Mouse (Mus musculus) hindbrain, embryonic 12.5 days (tissue): ENCODE results near the gene Zfp446. TPM values are rescaled to one million over a fixed set of nuclear protein-coding genes. Genes with fewer than 3 reads are reported as not detected.

ENCODE experiments used
- ATAC-seq: fragments of 200-750 bp; cut with Nextera tagmentation; 2 replicates; pipeline ENCODE4 v1.8.0; 2017; ENCODE audit warnings: moderate TSS enrichment; ENCODE audit not compliant: low FRiP score
- H3K27ac ChIP-seq: fragments of 300-500 bp; sonication (generic); 2 replicates; pipeline ENCODE4 v1.5.1; 2016; ENCODE audit warnings: mild to moderate bottlenecking
- H3K27me3 ChIP-seq: fragments of 300-500 bp; sonication (generic); 2 replicates; pipeline ENCODE4 v1.6.1; 2016; ENCODE audit warnings: mild to moderate bottlenecking
- H3K36me3 ChIP-seq: fragments of 300-500 bp; sonication (generic); 2 replicates; pipeline ENCODE4 v1.6.1; 2016; ENCODE audit warnings: mild to moderate bottlenecking
- H3K4me1 ChIP-seq: fragments of 300-500 bp; sonication (generic); 2 replicates; pipeline ENCODE4 v1.6.1; 2016
- H3K4me2 ChIP-seq: fragments of 300-500 bp; sonication (generic); replicated peaks from 2 replicates; pipeline ENCODE4 v1.6.1; 2016; ENCODE audit warnings: mild to moderate bottlenecking
- H3K4me3 ChIP-seq: fragments of 300-500 bp; sonication (generic); 2 replicates; pipeline ENCODE4 v1.5.1; 2016; ENCODE audit warnings: mild to moderate bottlenecking
- H3K9ac ChIP-seq: fragments of 300-500 bp; sonication (generic); 2 replicates; pipeline ENCODE4 v1.6.1; 2016; ENCODE audit warnings: mild to moderate bottlenecking, moderate library complexity
- H3K9me3 ChIP-seq: fragments of 300-500 bp; sonication (generic); replicated peaks from 2 replicates; pipeline ENCODE4 v1.6.1; 2016; ENCODE audit warnings: mild to moderate bottlenecking
- WGBS: fragments of 180-500 bp; shearing (Covaris S2); methylation state at CpG from one replicate; pipeline ENCODE4 v1.1.7; 2016; 5-methylcytosine and 5-hydroxymethylcytosine counted together
- polyA plus RNA-seq: library from polyadenylated mRNA; unstranded; fragments of >200 nt; fragmentation: Nextera tagmentation; extraction: Ambion mirVana; gene quantifications from 2 replicates; pipeline ENCODE4 v1.2.1, GENCODE M21; 2016

Zfp446 gene
- polyA plus RNA-seq, 1 experiment from 2014 or later: 14.8 TPM

DNA sequence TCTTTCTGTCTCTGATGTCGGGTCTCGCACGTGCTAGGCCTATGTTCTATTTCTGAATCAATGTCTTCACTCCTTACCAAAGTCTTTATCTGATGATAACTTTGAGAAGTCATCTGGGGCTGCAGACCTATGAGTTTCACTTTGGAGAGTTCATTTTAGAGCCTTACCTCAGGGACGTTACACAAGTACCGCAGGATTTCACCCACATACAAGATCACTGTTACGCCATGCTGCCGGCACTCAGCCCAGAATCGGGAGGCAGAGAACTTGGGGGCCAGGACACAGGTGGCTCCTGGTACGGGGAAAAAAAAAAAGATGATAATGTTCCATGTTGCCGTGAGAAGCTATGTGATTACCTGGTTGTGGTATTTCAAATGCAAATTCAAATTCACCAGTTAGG, 15.5 kb downstream of the Zfp446 start:
- Histone ChIP-seq H3K9me3 (no peaks in the 10 kb centered on the region), H3K36me3 (no peaks in the 10 kb centered on the region), H3K27me3 (no peaks in the 10 kb centered on the region), H3K4me3 (no peak overlapping the region), H3K4me2 (no peak overlapping the region), H3K9ac (no peak overlapping the region), H3K4me1 (no peaks in the 10 kb centered on the region), H3K27ac (no peak overlapping the region)
- ATAC-seq: no peak
- 90% methylated on average over 10 of the region's 10 CpGs for WGBS

DNA sequence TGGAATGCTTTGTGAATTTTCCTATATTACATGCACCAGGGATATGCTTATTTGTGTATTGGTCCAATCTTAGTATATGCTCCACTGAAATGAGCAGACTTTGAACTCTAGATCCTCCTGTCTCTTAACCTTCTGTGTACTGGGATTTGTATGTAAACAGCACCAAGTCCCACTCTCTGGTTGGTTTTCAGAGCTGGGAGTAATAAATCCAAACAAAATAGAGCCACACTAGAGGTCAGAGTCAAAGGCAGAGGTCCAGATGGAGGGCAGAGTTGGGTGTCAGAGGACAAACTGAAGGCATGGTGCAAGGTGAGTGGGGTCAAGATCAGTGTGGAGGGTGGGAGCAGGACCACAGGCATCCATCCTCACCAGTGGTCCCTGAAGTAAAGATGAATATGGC, 18.2 kb downstream of the Zfp446 start:
- no peaks in the 10 kb centered on the region for H3K4me1 ChIP-seq
- no peaks in the 10 kb centered on the region for H3K27me3 ChIP-seq
- no peak overlapping the region for H3K4me3 ChIP-seq
- no peak for ATAC-seq
- H3K27ac ChIP-seq: no peak overlapping the region
- H3K9me3 ChIP-seq: no peaks in the 10 kb centered on the region
- H3K36me3 ChIP-seq: no peaks in the 10 kb centered on the region
- no peak overlapping the region for H3K9ac ChIP-seq
- H3K4me2 ChIP-seq: no peak overlapping the region

DNA sequence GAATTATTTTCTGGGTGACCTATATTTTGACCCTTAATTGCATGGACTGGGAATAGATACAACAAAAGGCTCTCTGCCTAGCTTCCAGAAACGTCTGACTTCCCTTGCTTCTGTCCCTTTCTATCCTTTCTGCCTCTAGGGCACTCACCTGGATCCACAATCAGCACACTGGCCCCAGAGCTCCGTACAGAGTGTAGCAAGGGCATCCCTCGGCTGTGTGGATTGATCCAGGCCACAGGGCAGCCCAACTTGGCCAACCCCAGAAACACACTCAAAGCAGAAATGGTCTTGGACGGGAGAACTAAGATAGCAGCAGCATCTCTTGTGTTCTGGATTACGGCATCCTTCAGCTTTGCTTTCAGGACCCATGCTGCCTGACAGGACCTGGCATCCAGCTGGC, 19.6 kb downstream of the Zfp446 start:
- H3K4me1 ChIP-seq: no peaks in the 10 kb centered on the region
- 72% methylated on average over 5 of the region's 5 CpGs for WGBS
- no peak overlapping the region for H3K9ac ChIP-seq
- ATAC-seq: no peak
- no peaks in the 10 kb centered on the region for H3K36me3 ChIP-seq
- H3K27ac ChIP-seq: no peak overlapping the region
- H3K27me3 ChIP-seq: no peaks in the 10 kb centered on the region
- no peaks in the 10 kb centered on the region for H3K9me3 ChIP-seq
- no peak overlapping the region for H3K4me2 ChIP-seq
- no peak overlapping the region for H3K4me3 ChIP-seq

DNA sequence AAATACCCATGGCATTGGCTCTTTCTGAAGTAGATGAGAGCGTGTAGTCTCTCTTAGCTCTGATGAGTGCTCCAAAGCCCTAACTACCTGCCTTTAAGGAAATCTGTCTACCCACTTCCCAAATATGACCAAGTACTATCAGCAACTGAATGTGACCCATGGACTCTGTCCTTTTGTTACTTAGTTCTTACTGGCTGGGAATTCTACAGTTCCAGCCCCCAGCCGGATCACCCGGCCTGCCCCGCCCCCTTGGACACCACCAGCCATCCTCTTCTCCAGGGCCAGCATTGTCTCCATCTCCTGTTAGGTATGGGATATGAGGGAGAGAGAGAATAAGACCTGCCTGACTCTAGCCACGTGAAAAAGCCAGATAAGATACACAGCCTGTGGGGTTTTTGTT, 20.4 kb downstream of the Zfp446 start, which contains the start of gene Slc27a5:
Gene Slc27a5 (minus strand): TSS at position 140 of the 400 bp plus-strand sequence.
- H3K27ac ChIP-seq: no peak within 1 kb of the TSS
- no peak for ATAC-seq
- H3K4me2 ChIP-seq: no peak within 1 kb of the TSS
- 75% methylated on average over 5 of the region's 5 CpGs for WGBS
- H3K27me3 ChIP-seq: no peaks in the 10 kb centered on the region
- no peaks in the 10 kb centered on the region for H3K4me1 ChIP-seq
- H3K4me3 ChIP-seq: no peak within 1 kb of the TSS
- H3K36me3 ChIP-seq: 0 out of 2 replicates have a peak, but pooled peaks cover 2% of the 10 kb centered on the region
- no peaks in the 10 kb centered on the region for H3K9me3 ChIP-seq
- H3K9ac ChIP-seq: no peak within 1 kb of the TSS

DNA sequence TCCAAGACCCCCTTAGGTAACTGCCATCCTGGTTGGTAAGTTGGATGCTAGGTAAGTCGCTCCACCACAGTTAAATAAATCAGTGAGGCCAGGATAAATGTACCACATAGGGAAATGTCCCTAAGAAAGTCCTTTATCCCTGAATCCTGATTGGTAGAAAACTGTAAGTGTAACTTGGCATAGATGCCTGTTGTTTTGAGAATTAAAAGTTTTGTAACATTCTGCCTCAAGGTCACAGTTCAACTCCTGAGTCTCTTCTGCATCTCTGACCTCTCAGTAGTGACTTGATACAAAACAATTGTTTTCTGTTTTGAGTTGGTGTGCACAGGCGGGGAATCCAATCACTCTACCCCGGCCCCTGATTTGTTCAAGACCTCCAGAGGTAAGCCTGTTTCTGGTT, 21.2 kb downstream of the Zfp446 start, which contains the start of gene Trim28:
Gene Trim28 (plus strand): TSS at position 264 of the 400 bp plus-strand sequence.
- H3K27me3 ChIP-seq: no peaks in the 10 kb centered on the region
- H3K9ac ChIP-seq: no peak within 1 kb of the TSS
- 77% methylated on average over 3 of the region's 3 CpGs for WGBS
- H3K4me3 ChIP-seq: no peak within 1 kb of the TSS
- no peaks in the 10 kb centered on the region for H3K4me1 ChIP-seq
- no peaks in the 10 kb centered on the region for H3K9me3 ChIP-seq
- H3K27ac ChIP-seq: no peak within 1 kb of the TSS
- ATAC-seq: no peak
- H3K4me2 ChIP-seq: no peak within 1 kb of the TSS
- H3K36me3 ChIP-seq: 0 out of 2 replicates have a peak, but pooled peaks cover 2% of the 10 kb centered on the region

DNA sequence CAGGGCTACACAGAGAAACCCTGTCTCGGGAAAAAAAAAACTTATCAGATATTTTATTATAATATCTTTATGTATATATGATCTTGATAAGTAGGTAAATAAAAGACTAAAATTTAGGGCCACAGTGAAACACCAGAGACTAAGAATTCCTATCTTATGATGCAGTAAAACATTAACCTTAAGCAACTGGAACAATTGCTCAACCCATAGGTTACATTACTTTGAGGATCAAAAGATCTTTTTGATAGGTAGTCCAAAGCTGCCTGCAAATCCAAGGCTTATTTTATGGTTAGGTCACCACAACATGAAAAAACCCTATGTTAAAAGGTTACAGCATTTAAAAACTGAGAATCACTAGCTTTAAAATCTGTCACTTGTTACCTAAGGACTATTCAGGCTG, 23.9 kb downstream of the Zfp446 start:
- Histone ChIP-seq H3K9me3 (no peaks in the 10 kb centered on the region), H3K36me3 (peaks cover 19% of the 10 kb centered on the region), H3K27ac (no peak overlapping the region), H3K27me3 (no peaks in the 10 kb centered on the region), H3K4me2 (no peak overlapping the region), H3K4me3 (no peak overlapping the region), H3K4me1 (no peaks in the 10 kb centered on the region), H3K9ac (no peak overlapping the region)
- ATAC-seq: no peak
- 79% methylated on average over 1 of the region's 1 CpGs for WGBS

DNA sequence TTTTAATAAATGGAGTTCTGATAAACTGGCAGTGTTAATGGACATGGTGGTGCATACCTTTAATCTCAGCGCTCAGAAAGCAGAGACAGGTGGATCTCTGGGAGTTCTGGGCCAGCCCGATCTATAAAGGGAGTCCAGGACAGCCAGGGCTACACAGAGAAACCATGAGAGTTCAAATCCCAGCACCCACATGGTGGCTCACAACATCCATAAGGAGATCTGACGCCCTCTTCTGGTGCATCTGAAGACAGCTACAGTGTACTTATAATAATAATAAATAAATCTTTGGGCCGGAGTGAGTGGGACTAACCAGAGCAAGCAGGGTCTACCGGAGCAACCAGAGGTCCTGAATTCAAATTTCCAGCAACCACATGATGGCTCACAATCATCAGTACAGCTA, 25.7 kb downstream of the Zfp446 start:
- H3K27ac ChIP-seq: no peak overlapping the region
- WGBS: 76% methylated on average over 5 of the region's 5 CpGs
- H3K4me1 ChIP-seq: peaks cover 12% of the 10 kb centered on the region

DNA sequence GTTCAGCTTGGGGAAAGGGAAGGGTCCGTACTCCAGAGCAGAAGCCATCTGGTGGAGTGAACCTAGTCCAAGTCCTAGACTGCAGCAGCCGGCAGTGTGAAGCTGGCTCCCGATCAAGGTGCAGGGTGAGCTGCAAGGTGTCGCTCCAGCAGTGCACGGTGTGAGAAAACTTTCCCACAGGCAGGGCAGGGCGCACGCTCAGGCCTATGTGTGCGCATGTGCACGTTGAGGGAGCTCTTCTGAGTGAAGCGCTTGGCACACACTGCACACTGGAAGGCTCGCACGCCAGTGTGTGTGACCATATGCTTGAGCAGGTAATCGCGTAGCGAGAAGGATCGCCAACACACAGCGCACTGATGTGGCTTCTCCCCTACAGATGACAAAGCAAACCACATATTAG, 28.4 kb downstream of the Zfp446 start:
- no peak overlapping the region for H3K9ac ChIP-seq
- H3K4me1 ChIP-seq: peaks cover 24% of the 10 kb centered on the region
- WGBS: 85% methylated on average over 17 of the region's 17 CpGs
- peaks cover 14% of the 10 kb centered on the region for H3K27me3 ChIP-seq
- no peak overlapping the region for H3K27ac ChIP-seq
- H3K4me2 ChIP-seq: no peak overlapping the region
- no peaks in the 10 kb centered on the region for H3K9me3 ChIP-seq
- no peak overlapping the region for H3K4me3 ChIP-seq
- ATAC-seq: no peak
- H3K36me3 ChIP-seq: peaks cover 31% of the 10 kb centered on the region

More for the DNA sequence above, 25.7 kb downstream of the Zfp446 start:
- H3K36me3 ChIP-seq: peaks cover 31% of the 10 kb centered on the region
- H3K4me2 ChIP-seq: no peak overlapping the region
- H3K9me3 ChIP-seq: no peaks in the 10 kb centered on the region
- H3K9ac ChIP-seq: no peak overlapping the region
- H3K4me3 ChIP-seq: no peak overlapping the region
- ATAC-seq: no peak
- H3K27me3 ChIP-seq: peaks cover 14% of the 10 kb centered on the region

DNA sequence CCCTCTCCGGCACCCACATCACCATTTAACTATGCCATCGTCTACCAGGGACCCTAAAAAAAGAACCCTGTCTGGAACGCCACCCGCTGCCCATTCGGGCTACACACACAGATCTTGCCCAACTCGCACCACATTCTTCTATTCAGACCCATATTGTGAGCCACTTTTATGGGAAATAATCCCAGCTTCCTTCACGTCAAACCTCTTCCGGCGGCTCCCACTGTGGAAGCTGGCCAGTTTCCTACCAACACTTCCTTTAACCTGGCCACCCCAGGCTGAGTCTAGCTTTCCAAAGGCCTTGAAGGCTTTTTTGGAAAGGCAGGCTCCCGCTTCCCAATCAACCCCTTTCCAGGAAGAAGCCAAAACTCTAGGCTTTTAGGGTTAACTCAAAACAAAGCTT, 28.9 kb downstream of the Zfp446 start:
- Histone ChIP-seq H3K4me3 (no peak overlapping the region), H3K27me3 (peaks cover 14% of the 10 kb centered on the region), H3K4me2 (no peak overlapping the region), H3K4me1 (peaks cover 24% of the 10 kb centered on the region), H3K27ac (no peak overlapping the region), H3K9me3 (no peaks in the 10 kb centered on the region), H3K9ac (no peak overlapping the region), H3K36me3 (peaks cover 31% of the 10 kb centered on the region)
- WGBS: 90% methylated on average over 10 of the region's 10 CpGs
- no peak for ATAC-seq

DNA sequence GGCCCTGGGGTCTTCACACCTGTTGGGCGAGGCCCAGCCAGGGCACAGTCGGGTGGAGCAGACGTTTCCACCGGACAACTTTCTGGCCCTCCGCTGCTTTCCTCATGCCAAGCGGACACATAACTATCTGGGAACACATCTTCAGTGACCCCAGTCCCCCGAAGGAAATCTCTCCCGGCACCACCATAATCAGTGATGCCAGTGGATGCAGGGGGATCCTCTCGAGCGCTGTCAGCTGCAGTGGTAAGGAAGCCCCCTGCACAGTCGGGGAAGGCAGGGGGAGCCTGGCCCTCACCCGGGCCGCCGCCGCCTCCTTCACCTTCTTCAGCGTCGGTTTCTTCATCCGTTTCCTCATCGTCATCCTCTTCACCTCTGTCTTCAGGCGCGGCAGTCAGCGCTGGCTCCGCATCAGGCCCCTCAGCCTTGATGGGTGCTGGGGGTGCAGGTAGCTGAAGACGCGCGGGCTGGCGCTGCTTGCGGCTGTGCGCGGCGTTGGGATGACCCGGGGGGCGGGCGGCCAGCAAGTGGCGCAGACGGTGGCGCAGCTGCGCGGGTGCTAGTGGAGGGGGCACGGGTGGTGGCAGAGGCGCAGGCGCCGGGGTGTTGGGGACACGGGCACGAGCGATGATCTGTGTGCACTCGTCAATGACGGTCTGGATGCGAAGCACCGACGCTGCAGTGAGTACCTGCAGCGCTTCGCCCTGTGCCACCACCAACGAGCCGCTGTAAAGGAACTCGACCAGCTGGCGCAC, 29.9 kb downstream of the Zfp446 start:
- peak overlapping the region; percentile 41 for H3K4me2 ChIP-seq
- H3K36me3 ChIP-seq: peaks cover 31% of the 10 kb centered on the region
- peaks cover 14% of the 10 kb centered on the region for H3K27me3 ChIP-seq
- H3K27ac ChIP-seq: no peak overlapping the region
- 33% methylated on average over 57 of the region's 57 CpGs for WGBS
- H3K9me3 ChIP-seq: no peaks in the 10 kb centered on the region
- peak overlapping the region; percentile 19 for H3K4me3 ChIP-seq
- H3K9ac ChIP-seq: peak overlapping the region; percentile 83
- H3K4me1 ChIP-seq: peaks cover 24% of the 10 kb centered on the region
- no peak for ATAC-seq

DNA sequence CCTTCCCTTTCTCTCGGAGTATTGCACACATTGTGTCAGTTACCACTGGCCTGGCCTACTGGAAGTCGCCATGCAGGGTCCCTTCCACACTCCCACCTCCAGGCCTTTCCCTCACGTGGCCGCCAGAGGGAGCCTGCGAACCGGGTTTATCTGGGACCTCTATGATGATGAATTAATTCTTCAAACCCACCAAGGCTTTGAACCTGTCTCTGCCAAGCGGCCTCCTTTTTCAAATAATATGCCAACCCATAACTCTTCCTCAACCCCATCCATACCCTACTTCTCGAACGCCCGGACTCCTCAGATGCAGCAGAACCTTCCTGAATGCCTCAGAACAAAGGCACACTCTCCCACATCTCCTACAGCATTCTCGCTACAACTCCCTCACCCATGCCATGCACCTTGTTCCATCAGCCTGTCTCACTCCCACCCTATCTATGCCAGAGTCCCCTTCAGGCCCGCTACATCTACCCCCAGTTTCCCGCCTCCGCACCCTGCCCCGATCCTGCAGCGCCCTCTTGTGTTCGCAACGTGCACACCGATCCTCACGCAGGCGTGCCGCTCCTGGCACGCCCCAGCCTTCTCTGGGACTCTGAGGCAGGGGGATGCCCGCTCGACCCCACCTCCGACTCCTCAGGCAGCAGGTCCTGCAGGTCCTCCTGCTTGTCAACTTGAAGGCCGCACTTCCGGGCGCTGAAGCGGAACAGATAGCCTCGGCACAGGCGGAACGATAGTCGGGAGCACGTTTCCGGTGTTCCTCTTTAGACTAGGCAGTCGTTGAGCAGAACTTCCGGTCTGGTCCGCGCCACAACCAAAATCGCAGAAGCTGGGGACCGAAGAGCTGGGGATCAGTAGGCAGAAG, 31.7 kb downstream of the Zfp446 start:
- peak; percentile 87 for ATAC-seq
- under 1% methylated on average over 42 of the region's 42 CpGs for WGBS
- Histone ChIP-seq H3K27ac (peak overlapping the region; percentile 93), H3K36me3 (peaks cover 28% of the 10 kb centered on the region), H3K9me3 (no peaks in the 10 kb centered on the region), H3K4me2 (peak overlapping the region; percentile 79), H3K9ac (peak overlapping the region; percentile 83), H3K4me1 (peaks cover 24% of the 10 kb centered on the region), H3K4me3 (peak overlapping the region; percentile 70), H3K27me3 (peaks cover 17% of the 10 kb centered on the region)

DNA sequence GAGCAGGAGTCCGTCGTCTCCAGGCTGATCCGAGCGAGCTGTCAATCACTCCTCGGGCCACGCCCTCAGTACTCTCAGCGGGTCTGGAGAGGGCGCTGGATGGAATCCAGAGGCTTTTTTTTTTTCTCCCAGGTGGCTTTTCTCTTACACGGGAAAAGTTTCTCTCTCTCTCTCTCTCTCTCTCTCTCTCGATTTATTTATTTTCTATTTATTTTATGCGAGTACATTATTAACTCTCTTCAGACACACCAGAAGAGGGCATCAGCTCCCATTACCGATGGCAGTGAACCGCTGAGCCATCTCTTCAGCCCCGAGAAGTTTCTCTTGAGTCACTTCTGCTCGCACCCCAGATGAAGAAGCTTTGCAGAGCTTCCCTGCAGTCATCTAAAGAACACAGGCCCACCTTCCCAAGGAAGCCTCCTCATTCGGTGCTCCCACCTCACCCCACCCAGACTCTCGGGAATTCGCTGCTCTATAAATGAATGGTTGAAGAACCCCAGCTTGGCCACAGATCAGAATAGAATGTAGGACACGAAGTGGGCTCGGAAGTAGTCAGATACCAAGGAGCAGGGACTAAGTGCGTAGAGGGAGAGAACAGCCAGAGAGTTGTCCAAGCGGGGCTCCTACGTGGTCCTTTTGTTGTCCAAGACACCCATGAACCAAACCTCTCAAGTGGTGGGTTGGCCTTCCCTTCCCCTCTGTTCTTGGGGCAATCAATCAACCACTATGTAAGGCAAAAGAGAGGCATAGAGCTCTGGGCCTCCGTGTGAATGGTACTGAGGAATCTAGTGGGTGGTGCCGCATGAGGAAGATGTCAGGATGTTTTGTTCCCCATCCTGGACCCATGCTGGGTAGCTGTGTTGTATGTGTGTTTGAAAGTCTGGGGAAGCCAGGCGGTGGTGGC, 32.6 kb downstream of the Zfp446 start, which contains the start of gene Zbtb45:
Gene Zbtb45 (minus strand): TSS at position 30 of the 904 bp plus-strand sequence.
- peak within 1 kb of the TSS; percentile 93 for H3K27ac ChIP-seq

More for the DNA sequence above, 32.6 kb downstream of the Zfp446 start, which contains the start of gene Zbtb45:
- Histone ChIP-seq H3K27me3 (peaks cover 18% of the 10 kb centered on the region), H3K9me3 (no peaks in the 10 kb centered on the region), H3K9ac (peak within 1 kb of the TSS; percentile 83), H3K36me3 (peaks cover 21% of the 10 kb centered on the region), H3K4me1 (peaks cover 24% of the 10 kb centered on the region), H3K4me2 (peak within 1 kb of the TSS; percentile 79), H3K4me3 (peak within 1 kb of the TSS; percentile 70)
- WGBS: 9% methylated on average over 26 of the region's 26 CpGs
- no peak for ATAC-seq
